Mouse (Mus musculus) neural tube, embryonic 12.5 days (tissue): ENCODE data around the gene Chst11. TPM values are rescaled to one million over a fixed set of nuclear protein-coding genes. Genes with fewer than 3 reads are reported as not detected.

Experiments used
- ATAC-seq: fragments of 200-750 bp; cut with Nextera tagmentation; 2 replicates; pipeline ENCODE4 v1.8.0; 2017; ENCODE audit warnings: low read depth, mild to moderate bottlenecking, moderate TSS enrichment, moderate library complexity; ENCODE audit not compliant: low FRiP score
- H3K27ac ChIP-seq: fragments of 300-500 bp; sonication (generic); 2 replicates; pipeline ENCODE4 v1.5.1; 2016
- H3K27me3 ChIP-seq: fragments of 300-500 bp; sonication (generic); replicated peaks from 2 replicates; pipeline ENCODE4 v1.6.1; 2016; ENCODE audit warnings: mild to moderate bottlenecking
- H3K36me3 ChIP-seq: fragments of 300-500 bp; sonication (generic); 2 replicates; pipeline ENCODE4 v1.6.1; 2016; ENCODE audit warnings: mild to moderate bottlenecking
- H3K4me1 ChIP-seq: fragments of 300-500 bp; sonication (generic); 2 replicates; pipeline ENCODE4 v1.6.1; 2016
- H3K4me2 ChIP-seq: fragments of 300-500 bp; sonication (generic); replicated peaks from 2 replicates; pipeline ENCODE4 v1.6.1; 2016; ENCODE audit warnings: mild to moderate bottlenecking
- H3K4me3 ChIP-seq: fragments of 300-500 bp; sonication (generic); 2 replicates; pipeline ENCODE4 v1.5.1; 2016
- H3K9ac ChIP-seq: fragments of 300-500 bp; sonication (generic); 2 replicates; pipeline ENCODE4 v1.6.1; 2016; ENCODE audit warnings: mild to moderate bottlenecking
- H3K9me3 ChIP-seq: fragments of 300-500 bp; sonication (generic); 2 replicates; pipeline ENCODE4 v1.6.1; 2016; ENCODE audit warnings: mild to moderate bottlenecking
- WGBS: fragments of 180-500 bp; shearing (Covaris S2); methylation state at CpG from one replicate; pipeline ENCODE4 v1.1.7; 2016; 5-methylcytosine and 5-hydroxymethylcytosine counted together
- polyA plus RNA-seq: library from polyadenylated mRNA; unstranded; fragments of >200 nt; fragmentation: Nextera tagmentation; extraction: Ambion mirVana; gene quantifications from 2 replicates; pipeline ENCODE4 v1.2.1, GENCODE M21; 2016

Gene Chst11
- polyA plus RNA-seq, 1 experiment from 2014 or later, result 3.1 TPM

DNA sequence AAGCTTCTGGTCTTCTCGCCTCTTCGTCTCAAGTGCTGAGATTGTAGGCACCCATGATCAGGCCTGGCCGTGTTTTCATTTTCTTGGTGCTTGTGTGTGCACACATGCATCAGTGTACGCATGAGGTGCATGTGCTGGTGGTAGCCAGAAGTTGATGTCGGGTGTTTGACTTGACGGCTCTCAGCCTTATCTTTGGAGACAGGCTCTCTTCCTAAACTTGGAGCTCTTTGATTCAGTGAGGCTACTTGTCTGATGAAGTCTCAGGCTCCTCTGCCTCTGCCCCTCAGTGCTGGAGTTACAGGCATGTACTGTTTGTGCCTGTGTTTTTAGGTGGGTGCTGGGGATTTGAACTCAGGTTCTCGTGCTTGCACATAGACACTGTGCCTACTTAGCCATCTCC is 9.0 kb downstream of the Chst11 start:
- no peak overlapping the region for H3K27ac ChIP-seq
- no peak for ATAC-seq
- H3K4me1 ChIP-seq, result peaks cover 14% of the 10 kb centered on the region
- H3K4me2 ChIP-seq, result no peak overlapping the region
- H3K36me3 ChIP-seq, result no peaks in the 10 kb centered on the region
- WGBS, result 95% methylated on average over 7 of the region's 7 CpGs
- H3K4me3 ChIP-seq, result no peak overlapping the region
- no peak overlapping the region for H3K9ac ChIP-seq
- no peaks in the 10 kb centered on the region for H3K9me3 ChIP-seq
- no peaks in the 10 kb centered on the region for H3K27me3 ChIP-seq

GRCm38 (mm10) chr10:82997460-82997859 is 12.2 kb downstream of the Chst11 start:
- H3K36me3 ChIP-seq, result no peaks in the 10 kb centered on the region
- H3K9ac ChIP-seq, result no peak overlapping the region
- ATAC-seq, result no peak
- H3K27ac ChIP-seq, result no peak overlapping the region
- no peaks in the 10 kb centered on the region for H3K4me1 ChIP-seq
- H3K4me3 ChIP-seq, result no peak overlapping the region
- WGBS, result 88% methylated on average over 6 of the region's 6 CpGs
- H3K9me3 ChIP-seq, result no peaks in the 10 kb centered on the region
- H3K4me2 ChIP-seq, result no peak overlapping the region
- no peaks in the 10 kb centered on the region for H3K27me3 ChIP-seq

- no peak for ATAC-seq
These were observed 14.9 kb downstream of the Chst11 start for GRCm38 (mm10) chr10:83000169-83000568.

DNA sequence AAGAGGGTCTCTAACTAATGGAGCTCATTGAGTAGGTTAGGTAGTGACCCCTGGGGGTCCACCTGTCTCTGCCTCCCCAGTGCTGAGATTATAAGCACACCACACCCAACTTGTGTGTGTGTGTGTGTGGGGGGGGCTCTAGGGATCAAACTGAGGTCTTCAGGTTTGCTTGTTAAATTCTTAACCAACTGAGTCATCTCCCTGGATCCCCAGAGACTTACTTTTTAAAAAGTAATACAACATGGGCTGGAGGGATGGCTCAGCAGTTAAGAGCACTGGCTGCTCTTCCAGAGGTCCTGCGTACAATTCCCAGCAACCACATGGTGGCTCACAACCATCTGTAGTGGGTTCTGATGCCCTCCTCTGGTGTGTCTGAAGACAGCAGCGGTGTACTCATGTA is 15.4 kb downstream of the Chst11 start:
- Histone ChIP-seq H3K9ac (no peak overlapping the region), H3K27me3 (no peaks in the 10 kb centered on the region), H3K27ac (no peak overlapping the region), H3K4me1 (no peaks in the 10 kb centered on the region), H3K36me3 (0 out of 2 replicates have a peak, but pooled peaks cover 6% of the 10 kb centered on the region), H3K4me2 (no peak overlapping the region), H3K4me3 (no peak overlapping the region), H3K9me3 (no peaks in the 10 kb centered on the region)
- ATAC-seq, result no peak
- 96% methylated on average over 2 of the region's 2 CpGs for WGBS

More at GRCm38 (mm10) chr10:83000169-83000568, 14.9 kb downstream of the Chst11 start:
- H3K4me1 ChIP-seq, result no peaks in the 10 kb centered on the region
- no peak overlapping the region for H3K27ac ChIP-seq
- H3K4me3 ChIP-seq, result no peak overlapping the region
- 0 out of 2 replicates have a peak, but pooled peaks cover 1% of the 10 kb centered on the region for H3K36me3 ChIP-seq
- WGBS, result 86% methylated on average over 5 of the region's 5 CpGs
- no peak overlapping the region for H3K4me2 ChIP-seq
- H3K9ac ChIP-seq, result no peak overlapping the region
- no peaks in the 10 kb centered on the region for H3K9me3 ChIP-seq
- H3K27me3 ChIP-seq, result no peaks in the 10 kb centered on the region

DNA sequence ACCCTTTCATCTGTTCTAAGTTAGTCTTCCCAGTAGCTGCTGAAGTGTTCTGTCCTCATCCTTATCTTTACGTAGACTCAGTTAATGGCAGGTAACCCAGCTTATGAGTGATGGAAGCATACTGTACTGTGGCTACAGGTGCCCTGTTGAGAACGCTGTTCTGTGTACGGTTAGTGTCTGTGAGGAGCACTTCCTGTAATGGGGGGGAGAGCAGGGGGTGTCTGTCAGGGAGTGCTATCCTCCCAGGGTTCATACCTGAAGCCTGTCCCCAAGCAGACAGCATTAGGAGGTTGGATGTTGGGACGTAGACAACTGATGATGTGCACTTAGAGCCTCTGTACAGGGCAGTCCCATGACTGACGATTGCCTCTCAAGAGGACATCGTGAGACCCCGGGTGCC is 18.6 kb downstream of the Chst11 start:
- no peaks in the 10 kb centered on the region for H3K27me3 ChIP-seq

GRCm38 (mm10) chr10:83004389-83004788 is 19.1 kb downstream of the Chst11 start:
- no peak overlapping the region for H3K27ac ChIP-seq
- no peak for ATAC-seq
- no peak overlapping the region for H3K4me3 ChIP-seq
- no peaks in the 10 kb centered on the region for H3K4me1 ChIP-seq
- no peak overlapping the region for H3K9ac ChIP-seq
- H3K9me3 ChIP-seq, result peaks cover 4% of the 10 kb centered on the region; the same call in 1 of the 2 replicates
- H3K27me3 ChIP-seq, result no peaks in the 10 kb centered on the region
- H3K36me3 ChIP-seq, result 0 out of 2 replicates have a peak, but pooled peaks cover 6% of the 10 kb centered on the region
- H3K4me2 ChIP-seq, result no peak overlapping the region
- 86% methylated on average over 9 of the region's 9 CpGs for WGBS

More for the DNA sequence above, 18.6 kb downstream of the Chst11 start:
- Histone ChIP-seq H3K4me3 (no peak overlapping the region), H3K9ac (no peak overlapping the region), H3K4me1 (no peaks in the 10 kb centered on the region), H3K9me3 (peaks cover 4% of the 10 kb centered on the region; the same call in 1 of the 2 replicates), H3K36me3 (0 out of 2 replicates have a peak, but pooled peaks cover 6% of the 10 kb centered on the region), H3K4me2 (no peak overlapping the region), H3K27ac (no peak overlapping the region)
- no peak for ATAC-seq
- WGBS, result 97% methylated on average over 7 of the region's 7 CpGs

DNA sequence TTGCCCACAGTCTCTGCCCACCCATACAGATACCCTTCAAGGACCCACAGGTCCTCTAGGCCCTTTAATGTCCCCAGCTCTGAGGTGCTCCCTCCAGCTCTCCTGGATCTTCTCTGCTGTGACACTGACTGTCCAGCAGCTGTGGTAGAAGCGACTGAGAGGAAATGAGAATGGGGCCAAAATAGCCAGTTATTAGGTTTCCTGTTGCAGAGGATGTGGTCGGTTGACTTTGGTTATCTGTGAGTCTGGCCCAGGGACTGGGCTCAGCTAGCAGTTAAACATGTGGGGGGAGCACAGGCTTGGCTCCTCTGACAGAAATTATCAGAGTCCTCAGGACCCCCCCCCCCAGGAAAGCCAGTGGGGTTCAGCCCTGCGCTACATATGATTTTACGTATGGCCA is 19.7 kb downstream of the Chst11 start:
- no peak overlapping the region for H3K27ac ChIP-seq
- no peaks in the 10 kb centered on the region for H3K4me1 ChIP-seq
- H3K27me3 ChIP-seq, result no peaks in the 10 kb centered on the region
- H3K36me3 ChIP-seq, result 0 out of 2 replicates have a peak, but pooled peaks cover 6% of the 10 kb centered on the region
- H3K9ac ChIP-seq, result no peak overlapping the region
- 88% methylated on average over 4 of the region's 4 CpGs for WGBS
- no peak overlapping the region for H3K4me2 ChIP-seq
- no peak overlapping the region for H3K4me3 ChIP-seq
- ATAC-seq, result no peak
- peaks cover 4% of the 10 kb centered on the region; the same call in 1 of the 2 replicates for H3K9me3 ChIP-seq

GRCm38 (mm10) chr10:83006258-83006657 is 21.0 kb downstream of the Chst11 start:
- 0 out of 2 replicates have a peak, but pooled peaks cover 6% of the 10 kb centered on the region for H3K36me3 ChIP-seq
- H3K27ac ChIP-seq, result no peak overlapping the region
- no peaks in the 10 kb centered on the region for H3K27me3 ChIP-seq
- H3K4me3 ChIP-seq, result no peak overlapping the region
- H3K4me2 ChIP-seq, result no peak overlapping the region
- 92% methylated on average over 8 of the region's 8 CpGs for WGBS
- no peaks in the 10 kb centered on the region for H3K4me1 ChIP-seq
- ATAC-seq, result no peak
- peaks cover 4% of the 10 kb centered on the region; the same call in 1 of the 2 replicates for H3K9me3 ChIP-seq
- H3K9ac ChIP-seq, result no peak overlapping the region

GRCm38 (mm10) chr10:83013984-83014383 is 28.7 kb downstream of the Chst11 start:
- Histone ChIP-seq H3K4me2 (no peak overlapping the region), H3K27me3 (no peaks in the 10 kb centered on the region), H3K9me3 (no peaks in the 10 kb centered on the region), H3K4me1 (0 out of 2 replicates have a peak, but pooled peaks cover 2% of the 10 kb centered on the region), H3K27ac (no peak overlapping the region), H3K9ac (no peak overlapping the region), H3K4me3 (no peak overlapping the region), H3K36me3 (no peaks in the 10 kb centered on the region)
- ATAC-seq, result no peak
- 85% methylated on average over 4 of the region's 4 CpGs for WGBS

DNA sequence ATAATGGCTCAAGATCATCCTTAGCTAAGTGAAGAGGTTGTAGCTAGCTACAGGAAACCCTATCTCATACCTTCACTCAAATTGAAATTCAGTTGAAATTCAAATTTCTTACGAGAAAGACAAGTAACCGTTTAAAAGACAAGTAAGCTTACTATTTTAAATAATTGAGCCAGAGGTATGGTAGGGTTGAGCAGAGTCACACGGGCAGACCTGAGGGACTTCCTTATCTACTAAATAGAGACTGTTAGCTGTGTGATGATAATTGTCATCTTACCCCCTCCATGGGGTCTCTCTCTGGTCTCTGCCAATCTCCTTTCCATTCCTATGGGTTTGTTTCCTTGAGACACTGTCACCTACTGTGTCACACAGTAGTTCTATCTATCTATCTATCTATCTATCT is 30.6 kb downstream of the Chst11 start:
- H3K4me3 ChIP-seq, result no peak overlapping the region
- WGBS, result 96% methylated on average over 3 of the region's 3 CpGs
- no peaks in the 10 kb centered on the region for H3K36me3 ChIP-seq
- no peak for ATAC-seq
- H3K4me1 ChIP-seq, result peaks cover 19% of the 10 kb centered on the region
- no peak overlapping the region for H3K4me2 ChIP-seq
- H3K27ac ChIP-seq, result no peak overlapping the region
- no peaks in the 10 kb centered on the region for H3K9me3 ChIP-seq
- H3K9ac ChIP-seq, result no peak overlapping the region
- no peaks in the 10 kb centered on the region for H3K27me3 ChIP-seq

DNA sequence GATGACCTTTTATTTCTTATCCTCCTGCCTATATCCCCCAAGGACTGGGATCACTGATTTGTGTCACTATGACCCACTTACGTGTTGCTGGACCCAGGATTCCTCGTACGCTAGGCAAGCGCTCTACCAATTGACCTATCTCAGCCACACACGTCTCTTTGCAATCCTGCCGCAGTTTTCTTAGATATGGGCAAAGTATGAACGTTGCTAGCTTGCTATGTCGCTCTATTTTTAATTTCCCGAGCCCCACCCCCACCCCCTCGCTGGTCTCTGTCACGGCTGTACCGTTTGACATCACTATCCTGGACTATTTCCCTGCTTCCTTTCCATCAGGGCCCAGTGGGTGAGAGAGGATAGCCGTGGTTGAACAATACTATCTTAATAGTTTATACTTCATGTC is 31.5 kb downstream of the Chst11 start:
- no peaks in the 10 kb centered on the region for H3K9me3 ChIP-seq
- no peak overlapping the region for H3K4me2 ChIP-seq
- ATAC-seq, result no peak
- H3K9ac ChIP-seq, result no peak overlapping the region
- peaks cover 24% of the 10 kb centered on the region for H3K4me1 ChIP-seq
- no peak overlapping the region for H3K4me3 ChIP-seq
- no peaks in the 10 kb centered on the region for H3K27me3 ChIP-seq
- H3K36me3 ChIP-seq, result no peaks in the 10 kb centered on the region
- WGBS, result 91% methylated on average over 13 of the region's 13 CpGs
- H3K27ac ChIP-seq, result no peak overlapping the region

- H3K27me3 ChIP-seq, result no peaks in the 10 kb centered on the region
- H3K27ac ChIP-seq, result no peak overlapping the region
- no peak for ATAC-seq
- no peaks in the 10 kb centered on the region for H3K9me3 ChIP-seq
- H3K36me3 ChIP-seq, result no peaks in the 10 kb centered on the region
- 77% methylated on average over 21 of the region's 21 CpGs for WGBS
- H3K4me2 ChIP-seq, result no peak overlapping the region
- no peak overlapping the region for H3K9ac ChIP-seq
- H3K4me1 ChIP-seq, result peaks cover 24% of the 10 kb centered on the region
- no peak overlapping the region for H3K4me3 ChIP-seq
These were observed 32.6 kb downstream of the Chst11 start for GRCm38 (mm10) chr10:83017760-83018498.

GRCm38 (mm10) chr10:83018521-83018920 is 33.2 kb downstream of the Chst11 start:
- Histone ChIP-seq H3K9me3 (no peaks in the 10 kb centered on the region), H3K27me3 (no peaks in the 10 kb centered on the region), H3K36me3 (no peaks in the 10 kb centered on the region), H3K27ac (no peak overlapping the region), H3K9ac (no peak overlapping the region), H3K4me3 (no peak overlapping the region), H3K4me1 (peaks cover 24% of the 10 kb centered on the region), H3K4me2 (no peak overlapping the region)
- no peak for ATAC-seq
- WGBS, result 77% methylated on average over 5 of the region's 5 CpGs
